Comparison of ENCODE assay signal across 8 mouse cellular contexts in the genomic region with DNA sequence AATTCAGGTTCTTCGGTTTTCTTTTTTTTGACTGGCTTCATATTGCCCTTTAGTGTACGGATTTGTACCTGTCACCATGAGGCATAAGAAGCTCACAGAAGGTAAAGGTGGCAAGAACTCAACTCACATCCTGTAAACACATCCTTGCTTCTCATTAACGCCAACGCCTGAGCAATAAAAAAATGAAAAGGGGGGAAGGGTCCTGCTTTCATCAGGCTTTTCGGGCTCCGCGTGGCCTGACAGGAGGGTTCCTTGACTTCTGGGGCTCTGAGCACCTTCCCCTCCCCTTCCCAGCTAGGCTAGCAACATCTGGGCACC. TPM values are rescaled to one million over a fixed set of nuclear protein-coding genes. Genes with fewer than 3 reads are reported as not detected.
A peak's percentile ranks its signal among the peaks of the same experiment; 100 is the strongest.
DNase-seq lines count a peak whose midpoint lies in the region; ATAC-seq and TF ChIP-seq lines count a peak whose summit lies in the region.

No protein-coding gene starts in this region.

- peak overlapping the region; percentile 32 for H3K4me3 ChIP-seq in lung, adult 2 months (replicated peaks; ENCODE audit: extremely low read depth, low read depth, low read length)
- peak overlapping the region; percentile 73 for H3K4me3 ChIP-seq in embryonic facial prominence, embryonic 14.5 days (ENCODE audit: low read depth, low read length)
- peak overlapping the region; percentile 70 for H3K4me3 ChIP-seq in intestine, embryonic 15.5 days (replicated peaks)
- peak overlapping the region; percentile 79 for H3K4me3 ChIP-seq in neural tube, embryonic 13.5 days

- no peak overlapping the region for H3K27ac ChIP-seq in embryonic facial prominence, embryonic 14.5 days (replicated peaks; ENCODE audit: low read depth, low read length)
- no peak overlapping the region for H3K27ac ChIP-seq in intestine, embryonic 15.5 days
- H3K27ac ChIP-seq in neural tube, embryonic 13.5 days (replicated peaks) = no peak overlapping the region

- H3K27me3 ChIP-seq in embryonic facial prominence, embryonic 14.5 days (replicated peaks; ENCODE audit: control insufficient read depth, insufficient read depth, low read length) = peaks cover 21% of the 10 kb centered on the region
- peaks cover 6% of the 10 kb centered on the region for H3K27me3 ChIP-seq in intestine, embryonic 15.5 days (replicated peaks)
- peaks cover 35% of the 10 kb centered on the region for H3K27me3 ChIP-seq in neural tube, embryonic 13.5 days

- 32% methylated on average over 7 of the region's 7 CpGs for WGBS in lung, adult 2 months
- 11% methylated on average over 7 of the region's 7 CpGs for WGBS in embryonic facial prominence, embryonic 14.5 days
- 19% methylated on average over 7 of the region's 7 CpGs for WGBS in intestine, embryonic 15.5 days
- 17% methylated on average over 7 of the region's 7 CpGs for WGBS in neural tube, embryonic 13.5 days

- peak overlapping the region; percentile 69 for H3K9ac ChIP-seq in embryonic facial prominence, embryonic 14.5 days (ENCODE audit: low read depth, low read length)
- H3K9ac ChIP-seq in intestine, embryonic 15.5 days = peak overlapping the region; percentile 59; the same call in 1 of the 2 replicates
- H3K9ac ChIP-seq in neural tube, embryonic 13.5 days = peak overlapping the region; percentile 73

- TF ChIP-seq POLR2A in lung, adult 2 months (IDR thresholded peaks at IDR 0.05; ENCODE audit: borderline replicate concordance, extremely low read depth, low read depth, low read length) = no peak

- no peak for DNase-seq in lung, adult 2 months
- DNase-seq in lung, adult 18-20 months = no peak
- DNase-seq in embryonic facial prominence, embryonic 14.5 days (ENCODE audit: low spot score) = no peak
- DNase-seq in cerebellum, adult 9-11 months = no peak
- DNase-seq in gastrocnemius, postnatal 4 days (ENCODE audit: low spot score in 2 of 2) = no peak
- DNase-seq in adrenal gland, adult 8-10 months = no peak

- ATAC-seq in embryonic facial prominence, embryonic 14.5 days (ENCODE audit: low read depth) = no peak
- no peak for ATAC-seq in intestine, embryonic 15.5 days
- 0 out of 2 replicates have a peak, but pooled peaks have one; percentile 14 for ATAC-seq in neural tube, embryonic 13.5 days (ENCODE audit: low read depth)

- TF ChIP-seq CTCF in lung, adult 2 months (IDR thresholded peaks at IDR 0.05; ENCODE audit: insufficient read depth, low read length) = no peak

- H3K4me1 ChIP-seq in lung, adult 2 months (ENCODE audit: control insufficient read depth, insufficient read depth, low read length) = no peaks in the 10 kb centered on the region
- no peaks in the 10 kb centered on the region for H3K4me1 ChIP-seq in embryonic facial prominence, embryonic 14.5 days (ENCODE audit: control insufficient read depth, insufficient read depth, low read length)
- H3K4me1 ChIP-seq in intestine, embryonic 15.5 days (replicated peaks) = 0 out of 2 replicates have a peak, but pooled peaks cover 4% of the 10 kb centered on the region
- peaks cover 3% of the 10 kb centered on the region; the same call in 1 of the 2 replicates for H3K4me1 ChIP-seq in neural tube, embryonic 13.5 days (replicated peaks)

- H3K9me3 ChIP-seq in embryonic facial prominence, embryonic 14.5 days (ENCODE audit: control insufficient read depth, low read length) = no peaks in the 10 kb centered on the region
- no peaks in the 10 kb centered on the region for H3K9me3 ChIP-seq in intestine, embryonic 15.5 days
- H3K9me3 ChIP-seq in neural tube, embryonic 13.5 days = no peaks in the 10 kb centered on the region

- peak overlapping the region; percentile 100 for H3K4me2 ChIP-seq in embryonic facial prominence, embryonic 14.5 days (ENCODE audit: low read depth, low read length)
- peak overlapping the region; percentile 99 for H3K4me2 ChIP-seq in intestine, embryonic 15.5 days (replicated peaks)
- peak overlapping the region; percentile 100 for H3K4me2 ChIP-seq in neural tube, embryonic 13.5 days

- no peaks in the 10 kb centered on the region for H3K36me3 ChIP-seq in embryonic facial prominence, embryonic 14.5 days (ENCODE audit: control insufficient read depth, insufficient read depth, low read length)
- no peaks in the 10 kb centered on the region for H3K36me3 ChIP-seq in intestine, embryonic 15.5 days
- no peaks in the 10 kb centered on the region for H3K36me3 ChIP-seq in neural tube, embryonic 13.5 days

RNA-seq across cellular contexts. Expression of a gene that starts 0.6 kb away (rescaled TPM):
- polyA plus RNA-seq in lung, adult 2 months (2012; rRNA removed) = 1.6 and 2.3 TPM in 2 replicates
- polyA plus RNA-seq in embryonic facial prominence, embryonic 14.5 days (2014; fragmentation: Nextera tagmentation; extraction: Ambion mirVana) = 0.71 and 1.2 TPM in 2 replicates
- 2.1 and 2.7 TPM in 2 replicates for polyA plus RNA-seq in intestine, embryonic 15.5 days (2015; fragmentation: Nextera tagmentation; extraction: Ambion mirVana)
- 1.4 and 1.7 TPM in 2 replicates for polyA plus RNA-seq in neural tube, embryonic 13.5 days (2015; fragmentation: Nextera tagmentation; extraction: Ambion mirVana)
- total RNA-seq in gastrocnemius, postnatal 4 days (2021) = under 1 TPM; 0.08 to 0.20 TPM
- total RNA-seq in adrenal gland, adult 8-10 months (2022) = under 1 TPM; 0.15 to 0.87 (median 0.62) TPM

RNA-seq across cellular contexts. Expression of a gene that starts 52.4 kb away (rescaled TPM):
- 10.8 and 16.1 TPM in 2 replicates for polyA plus RNA-seq in lung, adult 2 months (2012; rRNA removed)
- polyA plus RNA-seq in embryonic facial prominence, embryonic 14.5 days (2014; fragmentation: Nextera tagmentation; extraction: Ambion mirVana) = 28.3 and 34.1 TPM in 2 replicates
- polyA plus RNA-seq in intestine, embryonic 15.5 days (2015; fragmentation: Nextera tagmentation; extraction: Ambion mirVana) = 22.0 and 25.0 TPM in 2 replicates
- 19.4 and 22.2 TPM in 2 replicates for polyA plus RNA-seq in neural tube, embryonic 13.5 days (2015; fragmentation: Nextera tagmentation; extraction: Ambion mirVana)
- total RNA-seq in gastrocnemius, postnatal 4 days (2021) = 10 to 100 TPM; 15.2 to 16.7 TPM
- total RNA-seq in adrenal gland, adult 8-10 months (2022) = 10 to 100 TPM; 28.6 to 52.7 (median 36.6) TPM
